Mouse (Mus musculus): ENCODE results near the gene Ung. TPM values are rescaled to one million over a fixed set of nuclear protein-coding genes. Genes with fewer than 3 reads are reported as not detected.

Gene Ung
- total and polyA plus RNA-seq, 2 experiments from 2014 or later, result 15.0 to 26.5 TPM

- Histone ChIP-seq H3K27me3 (ENCODE audit: control insufficient read depth, insufficient read depth, low read length) (no peaks in the 10 kb centered on the region), H3K9ac (replicated peaks; ENCODE audit: low read depth, low read length) (no peak overlapping the region), H3K4me2 (ENCODE audit: low read depth, low read length) (no peak overlapping the region), H3K36me3 (replicated peaks; ENCODE audit: control insufficient read depth, insufficient read depth, low read length) (peaks cover 71% of the 10 kb centered on the region), H3K27ac (ENCODE audit: low read depth) (no peak overlapping the region), H3K9me3 (replicated peaks; ENCODE audit: control insufficient read depth, low read length) (peaks cover 6% of the 10 kb centered on the region; the same call in 1 of the 2 replicates), H3K4me1 (ENCODE audit: control insufficient read depth, insufficient read depth) (no peaks in the 10 kb centered on the region), H3K4me3 (ENCODE audit: low read depth, low read length) (no peak overlapping the region)
- no peak for DNase-seq (ENCODE audit: low spot score)
- ATAC-seq (ENCODE audit: insufficient read depth, low read depth), result no peak
- TF ChIP-seq EP300 (IDR thresholded peaks at IDR 0.05; ENCODE audit: low read depth), result no peak
- 0 out of 2 replicates have a peak, but pooled peaks have one; percentile 8 for TF ChIP-seq CTCF (IDR thresholded peaks at IDR 0.05; ENCODE audit: low read depth)
- 78% methylated on average over 6 of the region's 6 CpGs for WGBS
Observed at GRCm38 (mm10) chr5:114113334-114113733, 16.9 kb upstream of the Ung start.

GRCm38 (mm10) chr5:114115030-114115429, 15.2 kb upstream of the Ung start:
- Histone ChIP-seq H3K36me3 (replicated peaks; ENCODE audit: control insufficient read depth, insufficient read depth, low read length) (peaks cover 70% of the 10 kb centered on the region), H3K4me3 (ENCODE audit: low read depth, low read length) (no peak overlapping the region), H3K27ac (ENCODE audit: low read depth) (no peak overlapping the region), H3K4me2 (ENCODE audit: low read depth, low read length) (no peak overlapping the region), H3K9me3 (replicated peaks; ENCODE audit: control insufficient read depth, low read length) (no peaks in the 10 kb centered on the region), H3K27me3 (ENCODE audit: control insufficient read depth, insufficient read depth, low read length) (no peaks in the 10 kb centered on the region), H3K9ac (replicated peaks; ENCODE audit: low read depth, low read length) (no peak overlapping the region), H3K4me1 (ENCODE audit: control insufficient read depth, insufficient read depth) (no peaks in the 10 kb centered on the region)
- no peak for ATAC-seq (ENCODE audit: insufficient read depth, low read depth)
- TF ChIP-seq CTCF (IDR thresholded peaks at IDR 0.05; ENCODE audit: low read depth) (no peak), EP300 (IDR thresholded peaks at IDR 0.05; ENCODE audit: low read depth) (no peak)
- WGBS, result 80% methylated on average over 5 of the region's 5 CpGs
- no peak for DNase-seq (ENCODE audit: low spot score)

- WGBS, result 81% methylated on average over 7 of the region's 7 CpGs
- H3K27ac ChIP-seq (ENCODE audit: low read depth), result no peak overlapping the region
- no peaks in the 10 kb centered on the region for H3K4me1 ChIP-seq (ENCODE audit: control insufficient read depth, insufficient read depth)
- H3K4me3 ChIP-seq (ENCODE audit: low read depth, low read length), result no peak overlapping the region
- H3K27me3 ChIP-seq (ENCODE audit: control insufficient read depth, insufficient read depth, low read length), result no peaks in the 10 kb centered on the region
- ATAC-seq (ENCODE audit: insufficient read depth, low read depth) (no peak), DNase-seq (ENCODE audit: low spot score) (no peak)
- H3K9ac ChIP-seq (replicated peaks; ENCODE audit: low read depth, low read length), result no peak overlapping the region
- peaks cover 71% of the 10 kb centered on the region for H3K36me3 ChIP-seq (replicated peaks; ENCODE audit: control insufficient read depth, insufficient read depth, low read length)
- TF ChIP-seq CTCF (IDR thresholded peaks at IDR 0.05; ENCODE audit: low read depth) (no peak), EP300 (IDR thresholded peaks at IDR 0.05; ENCODE audit: low read depth) (no peak)
- no peak overlapping the region for H3K4me2 ChIP-seq (ENCODE audit: low read depth, low read length)
- H3K9me3 ChIP-seq (replicated peaks; ENCODE audit: control insufficient read depth, low read length), result no peaks in the 10 kb centered on the region
Observed at GRCm38 (mm10) chr5:114116586-114116985, 13.6 kb upstream of the Ung start.

- no peak overlapping the region for H3K4me3 ChIP-seq (ENCODE audit: low read depth, low read length)
- no peak for DNase-seq (ENCODE audit: low spot score)
- H3K4me2 ChIP-seq (ENCODE audit: low read depth, low read length), result no peak overlapping the region
- peaks cover 75% of the 10 kb centered on the region for H3K36me3 ChIP-seq (replicated peaks; ENCODE audit: control insufficient read depth, insufficient read depth, low read length)
- ATAC-seq (ENCODE audit: insufficient read depth, low read depth), result no peak
- H3K4me1 ChIP-seq (ENCODE audit: control insufficient read depth, insufficient read depth), result no peaks in the 10 kb centered on the region
- 84% methylated on average over 4 of the region's 4 CpGs for WGBS
- H3K27me3 ChIP-seq (ENCODE audit: control insufficient read depth, insufficient read depth, low read length), result no peaks in the 10 kb centered on the region
- H3K27ac ChIP-seq (ENCODE audit: low read depth), result no peak overlapping the region
- no peak overlapping the region for H3K9ac ChIP-seq (replicated peaks; ENCODE audit: low read depth, low read length)
- no peaks in the 10 kb centered on the region for H3K9me3 ChIP-seq (replicated peaks; ENCODE audit: control insufficient read depth, low read length)
- TF ChIP-seq CTCF (IDR thresholded peaks at IDR 0.05; ENCODE audit: low read depth), result no peak
- no peak for TF ChIP-seq EP300 (IDR thresholded peaks at IDR 0.05; ENCODE audit: low read depth)
Observed at GRCm38 (mm10) chr5:114119806-114120205, 10.4 kb upstream of the Ung start.

- 90% methylated on average over 3 of the region's 3 CpGs for WGBS
- TF ChIP-seq EP300 (IDR thresholded peaks at IDR 0.05; ENCODE audit: low read depth) (no peak), CTCF (IDR thresholded peaks at IDR 0.05; ENCODE audit: low read depth) (no peak)
- Histone ChIP-seq H3K4me3 (ENCODE audit: low read depth, low read length) (no peak overlapping the region), H3K4me2 (ENCODE audit: low read depth, low read length) (no peak overlapping the region), H3K9ac (replicated peaks; ENCODE audit: low read depth, low read length) (no peak overlapping the region), H3K27ac (ENCODE audit: low read depth) (no peak overlapping the region), H3K27me3 (ENCODE audit: control insufficient read depth, insufficient read depth, low read length) (no peaks in the 10 kb centered on the region), H3K9me3 (replicated peaks; ENCODE audit: control insufficient read depth, low read length) (no peaks in the 10 kb centered on the region), H3K4me1 (ENCODE audit: control insufficient read depth, insufficient read depth) (no peaks in the 10 kb centered on the region), H3K36me3 (replicated peaks; ENCODE audit: control insufficient read depth, insufficient read depth, low read length) (peaks cover 33% of the 10 kb centered on the region)
- no peak for ATAC-seq (ENCODE audit: insufficient read depth, low read depth)
- DNase-seq (ENCODE audit: low spot score), result no peak
Observed at GRCm38 (mm10) chr5:114126008-114126407, 4.2 kb upstream of the Ung start.
